Mouse (Mus musculus) layer of hippocampus, adult 9-11 months (tissue): ENCODE data around the gene Tada1.

Experiments
- DNase-seq: peaks from one replicate; pipeline ENCODE4 v3.0.0; 2022

Tada1 gene

GRCm38 (mm10) chr1:166388511-166388910 is 9.6 kb downstream of the Tada1 start:
- no peak for DNase-seq

GRCm38 (mm10) chr1:166389406-166390125 is 10.7 kb downstream of the Tada1 start:
- DNase-seq, result no peak

- no peak for DNase-seq
Measured at GRCm38 (mm10) chr1:166391671-166392070, 12.8 kb downstream of the Tada1 start.

- DNase-seq, result no peak
Measured at GRCm38 (mm10) chr1:166394770-166395169, 15.9 kb downstream of the Tada1 start.

- DNase-seq, result no peak
Measured at GRCm38 (mm10) chr1:166395661-166396060, 16.8 kb downstream of the Tada1 start.

GRCm38 (mm10) chr1:166396381-166396780 is 17.5 kb downstream of the Tada1 start:
- DNase-seq, result no peak

- DNase-seq, result no peak
Measured at GRCm38 (mm10) chr1:166401455-166401854, 22.6 kb downstream of the Tada1 start.

- peak; percentile 36 for DNase-seq
Measured at GRCm38 (mm10) chr1:166402003-166402402, 23.1 kb downstream of the Tada1 start.

GRCm38 (mm10) chr1:166403846-166404245 is 24.9 kb downstream of the Tada1 start:
- DNase-seq, result peak; percentile 1

GRCm38 (mm10) chr1:166409177-166409700 is 30.3 kb downstream of the Tada1 start:
- peak; percentile 13 for DNase-seq

GRCm38 (mm10) chr1:166409701-166410220 is 30.9 kb downstream of the Tada1 start, which contains the start of gene Pogk:
Gene Pogk, minus strand, starts transcription at chr1:166409863.
- peak; percentile 70 for DNase-seq

- no peak for DNase-seq
Measured at GRCm38 (mm10) chr1:166411541-166411940, 32.6 kb downstream of the Tada1 start.

GRCm38 (mm10) chr1:166412266-166412665 is 33.4 kb downstream of the Tada1 start:
- no peak for DNase-seq

GRCm38 (mm10) chr1:166429053-166429452 is 50.2 kb downstream of the Tada1 start:
- DNase-seq, result peak; percentile 30

- DNase-seq, result peak; percentile 65
Measured at GRCm38 (mm10) chr1:166429809-166430431, 51.0 kb downstream of the Tada1 start.

- no peak for DNase-seq
Measured at GRCm38 (mm10) chr1:166439426-166439825, 60.5 kb downstream of the Tada1 start.

GRCm38 (mm10) chr1:166441992-166442391 is 63.1 kb downstream of the Tada1 start:
- no peak for DNase-seq
